Mouse (Mus musculus) right cerebral cortex, postnatal 4 days (tissue): ENCODE measurements around the gene Gm17387.

ENCODE experiments used
- DNase-seq: peaks from one replicate; pipeline ENCODE4 v3.0.0-alpha.2; 2022

Gene Gm17387

GRCm38 (mm10) chr7:141048226-141049218 lies 19.6 kb downstream of the Gm17387 start:
- DNase-seq: peak; percentile 97

- DNase-seq: no peak
These were observed 20.4 kb downstream of the Gm17387 start for GRCm38 (mm10) chr7:141049326-141049725.

DNA sequence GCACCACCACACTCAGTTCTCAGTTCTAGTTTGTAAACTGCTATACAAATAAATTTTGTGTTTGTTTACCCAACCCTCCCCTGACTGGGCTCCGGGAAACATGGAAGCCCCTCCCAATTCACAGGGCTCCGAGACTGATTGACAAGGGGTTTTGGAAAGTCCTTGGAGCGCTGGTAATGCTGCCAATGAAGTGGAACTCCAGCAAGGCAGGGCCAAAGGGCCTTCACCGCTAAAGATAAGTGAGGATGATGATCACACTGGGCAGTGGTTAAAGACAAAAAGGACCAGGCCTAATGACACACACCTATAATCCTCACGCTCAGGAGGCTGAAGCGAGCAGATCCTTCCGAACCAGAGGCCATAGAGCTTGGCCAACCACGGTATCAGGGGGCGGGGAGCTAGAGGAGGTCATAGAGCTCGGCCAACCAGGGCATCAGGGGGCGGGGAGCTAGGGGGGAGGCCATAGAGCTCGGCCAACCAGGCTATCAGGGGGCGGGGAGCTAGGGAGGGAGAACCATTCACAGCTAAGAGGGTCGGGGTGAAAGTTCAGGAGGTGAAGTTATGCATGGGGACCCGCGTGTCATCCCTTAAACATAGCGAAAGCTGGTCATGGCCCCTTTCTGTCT lies 22.2 kb downstream of the Gm17387 start:
- no peak for DNase-seq

- DNase-seq: no peak
These were observed 23.1 kb downstream of the Gm17387 start for GRCm38 (mm10) chr7:141052016-141052415.

DNA sequence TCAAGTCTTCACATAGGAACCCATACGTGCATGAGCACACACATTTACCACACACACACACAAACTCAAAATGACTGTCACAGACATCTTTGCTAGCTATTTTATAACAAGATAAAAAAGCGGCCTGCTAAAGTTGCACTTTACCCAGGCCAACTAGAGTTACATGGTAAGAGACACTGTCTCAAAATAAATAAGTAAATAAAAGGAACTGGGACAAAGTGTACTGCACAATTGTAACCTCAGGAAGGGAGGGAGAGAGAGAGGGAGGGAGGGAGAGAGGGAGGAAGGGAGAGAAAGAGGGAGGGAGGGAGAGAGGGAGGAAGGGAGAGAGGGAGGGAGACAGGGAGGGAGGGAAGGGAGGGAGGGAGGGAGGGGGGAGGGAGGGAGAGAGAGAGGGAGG lies 23.5 kb downstream of the Gm17387 start:
- DNase-seq: no peak

DNA sequence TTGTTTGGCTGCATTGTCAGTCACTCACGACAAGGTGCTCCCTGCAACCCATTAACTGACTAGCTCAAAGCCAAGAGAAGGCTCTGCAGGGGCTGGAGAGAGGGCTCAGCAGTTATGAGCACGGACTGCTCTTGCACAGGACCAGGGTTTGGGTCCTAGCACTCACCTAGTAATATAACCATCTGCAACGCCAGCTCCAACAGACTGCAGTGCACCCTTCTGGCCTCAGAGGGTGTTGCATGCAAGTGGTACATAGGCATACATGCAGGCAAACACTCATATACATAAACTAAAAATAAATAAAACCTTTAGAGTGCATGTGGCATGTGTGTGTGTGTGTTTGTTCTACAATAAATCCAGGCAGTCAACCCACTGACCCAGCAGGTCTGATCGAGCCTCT lies 26.9 kb downstream of the Gm17387 start:
- no peak for DNase-seq

DNA sequence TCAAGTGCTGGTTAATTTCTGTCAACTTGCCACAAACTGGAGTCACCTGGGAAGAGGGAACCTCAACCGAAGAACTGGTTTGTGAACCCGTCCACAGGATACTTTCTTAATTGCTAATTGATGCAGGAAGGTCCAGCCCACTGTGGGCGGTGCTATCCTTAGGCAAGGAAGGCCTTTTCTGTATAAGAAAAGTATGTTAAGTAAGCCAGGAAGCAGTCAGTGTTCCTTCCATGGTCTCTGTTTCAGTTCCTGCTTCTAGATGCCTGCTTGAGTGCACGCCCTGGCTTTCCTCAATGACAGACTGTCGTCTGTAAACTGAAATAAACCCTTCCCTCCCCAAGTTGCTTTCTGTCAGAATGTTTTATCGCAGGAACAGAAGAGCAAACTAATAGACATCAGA lies 28.0 kb downstream of the Gm17387 start:
- DNase-seq: no peak

- no peak for DNase-seq
These were observed 28.6 kb downstream of the Gm17387 start for GRCm38 (mm10) chr7:141057541-141057940.

DNA sequence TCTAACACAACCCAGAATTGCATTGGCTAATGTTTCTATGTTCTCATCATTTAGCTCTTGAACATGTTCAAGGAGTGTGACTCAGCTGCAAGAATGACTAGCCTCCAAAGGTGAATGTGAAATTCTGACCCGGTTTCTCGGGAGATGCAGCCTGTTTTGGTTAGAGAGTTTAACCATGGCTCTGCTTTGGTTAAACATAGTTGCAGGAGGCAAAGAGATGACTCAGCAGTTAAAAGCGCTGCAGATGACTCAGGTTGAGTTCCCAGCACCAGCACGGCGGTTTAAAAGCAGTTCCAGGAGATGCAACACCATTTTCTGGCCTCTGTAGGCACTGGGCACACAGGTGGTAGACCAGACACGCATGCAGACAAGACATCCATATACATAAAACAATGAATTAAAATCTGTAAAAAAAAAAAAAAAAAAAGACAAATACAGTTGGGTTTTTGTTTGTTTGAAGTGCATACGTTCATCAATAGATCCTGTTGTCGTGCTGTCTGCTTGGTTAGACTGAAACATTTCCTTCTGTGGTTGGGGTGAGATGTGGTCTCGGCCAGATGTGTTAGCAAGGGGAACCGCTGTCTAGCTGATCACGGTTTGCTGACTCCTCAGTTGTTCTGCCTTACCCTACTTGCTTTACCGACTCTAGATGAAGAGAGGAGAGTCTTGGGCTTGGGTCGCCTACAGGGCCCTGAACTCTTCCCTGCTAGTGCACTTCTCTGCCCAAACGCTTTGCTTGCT lies 29.8 kb downstream of the Gm17387 start:
- no peak for DNase-seq

- no peak for DNase-seq
These were observed 31.0 kb downstream of the Gm17387 start for GRCm38 (mm10) chr7:141059929-141060328.

DNA sequence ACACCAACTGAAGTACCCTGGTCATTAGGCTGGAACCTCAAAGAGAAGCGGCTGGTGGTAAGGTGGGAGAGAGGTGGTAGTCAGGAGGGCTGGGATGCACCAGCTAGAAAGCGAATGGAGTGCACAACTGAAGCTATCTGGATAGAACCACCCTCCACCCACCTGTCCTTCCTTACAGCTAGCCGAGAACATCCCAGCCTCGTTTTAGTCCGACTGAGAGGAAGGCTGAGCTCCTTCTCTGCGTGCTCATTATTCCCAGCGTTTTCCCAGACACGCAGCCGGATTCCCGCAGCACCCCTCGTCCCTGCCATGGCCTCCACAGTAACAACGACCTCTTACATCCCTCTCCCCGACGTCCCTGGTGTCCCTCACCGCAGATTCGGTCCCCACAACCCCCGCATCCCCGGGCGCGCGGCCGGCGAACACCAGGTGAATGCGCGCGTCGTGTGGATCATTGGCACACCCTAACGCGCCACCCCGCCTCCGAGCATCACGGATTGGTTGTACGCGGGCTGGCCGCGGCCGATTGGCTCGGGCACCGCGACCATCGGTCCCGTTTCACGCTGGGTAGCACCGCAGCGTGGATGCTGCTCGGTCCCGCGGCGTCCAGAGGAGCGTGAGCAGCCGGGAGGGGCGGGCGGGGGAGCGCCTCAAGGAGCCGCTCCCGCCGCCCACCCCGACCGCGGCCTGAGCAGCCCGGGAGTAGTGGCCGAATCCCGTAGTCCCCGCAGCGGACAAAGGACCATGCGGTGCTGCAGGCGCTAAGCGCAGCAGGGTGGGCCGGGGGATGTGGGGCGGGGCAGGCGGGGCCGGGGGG lies 31.7 kb downstream of the Gm17387 start, which contains the start of gene B4galnt4:
Gene B4galnt4 (plus strand): TSS at position 679 of the 817 bp plus-strand sequence.
- peak; percentile 92 for DNase-seq

DNA sequence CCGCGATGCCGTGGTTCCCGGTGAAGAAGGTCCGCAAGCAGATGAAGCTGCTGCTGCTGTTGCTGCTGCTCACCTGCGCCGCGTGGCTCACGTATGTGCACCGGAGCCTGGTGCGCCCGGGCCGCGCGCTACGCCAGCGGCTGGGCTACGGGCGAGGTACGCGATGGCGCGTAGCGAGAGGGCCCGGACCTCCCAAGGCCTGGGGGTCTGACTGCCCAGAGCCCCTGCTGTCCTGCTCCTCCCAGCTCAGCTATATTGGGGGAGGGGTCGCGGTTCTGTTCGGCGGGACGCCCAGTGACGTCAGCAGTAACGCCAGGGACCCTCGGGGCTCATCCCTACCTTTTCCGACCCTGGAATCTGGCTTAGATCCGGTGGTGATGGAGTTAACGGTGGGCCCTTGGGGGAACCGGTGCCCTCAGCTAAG lies 32.4 kb downstream of the Gm17387 start:
- DNase-seq: peak; percentile 62

GRCm38 (mm10) chr7:141062525-141062924 lies 33.6 kb downstream of the Gm17387 start:
- no peak for DNase-seq

DNA sequence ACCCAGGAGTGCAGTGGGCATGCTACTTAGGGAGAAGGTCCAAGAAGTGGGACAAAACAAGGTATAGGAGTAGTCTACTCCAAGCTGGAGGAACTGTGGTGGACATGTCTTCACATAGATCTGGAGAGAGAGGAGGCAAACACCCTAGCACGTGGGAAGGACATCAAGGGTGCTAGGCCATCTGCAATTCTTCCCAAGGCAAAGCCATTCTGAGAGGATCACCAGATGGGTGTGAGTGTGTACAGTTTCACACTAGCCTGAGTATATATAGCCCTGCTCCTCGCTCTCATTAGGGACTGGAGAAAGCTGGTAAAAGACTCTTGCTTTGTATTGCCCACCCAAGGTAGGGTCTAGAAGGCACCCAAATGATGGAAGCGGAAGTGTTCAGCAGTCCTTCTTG lies 34.4 kb downstream of the Gm17387 start:
- DNase-seq: no peak

DNA sequence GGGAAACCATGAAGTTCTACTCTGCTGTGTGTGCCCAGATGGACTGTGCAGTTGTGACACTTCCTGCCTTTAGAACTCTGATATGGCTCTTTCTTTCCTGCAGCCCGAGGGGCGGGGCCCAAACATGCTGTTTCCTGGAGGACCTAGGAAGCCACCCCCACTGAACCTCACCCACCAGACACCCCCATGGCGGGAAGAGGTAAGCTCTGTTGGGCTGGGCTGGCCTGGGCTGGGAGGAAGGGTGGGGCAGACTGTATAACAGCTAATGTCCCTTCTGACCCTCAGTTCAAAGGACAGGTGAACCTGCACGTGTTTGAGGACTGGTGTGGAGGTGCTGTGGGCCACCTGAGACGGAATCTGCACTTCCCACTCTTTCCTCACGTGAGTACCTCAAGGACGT lies 35.2 kb downstream of the Gm17387 start:
- no peak for DNase-seq

- DNase-seq: no peak
These were observed 35.6 kb downstream of the Gm17387 start for GRCm38 (mm10) chr7:141064576-141064975.

DNA sequence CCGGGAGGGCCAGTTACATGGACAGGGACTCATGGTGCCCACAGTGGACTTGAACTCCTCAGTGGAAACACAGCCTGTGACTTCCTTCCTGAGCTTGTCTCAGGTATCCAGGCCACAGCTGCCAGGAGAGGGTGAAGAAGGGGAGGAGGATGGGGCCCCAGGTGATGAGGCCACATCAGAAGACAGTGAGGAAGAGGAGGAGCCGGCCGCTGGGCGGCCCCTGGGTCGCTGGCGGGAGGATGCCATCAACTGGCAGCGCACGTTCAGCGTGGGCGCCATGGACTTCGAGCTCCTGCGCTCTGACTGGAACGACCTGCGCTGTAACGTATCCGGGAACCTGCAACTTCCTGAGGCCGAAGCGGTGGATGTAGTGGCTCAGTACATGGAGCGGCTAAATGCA lies 39.4 kb downstream of the Gm17387 start:
- no peak for DNase-seq

DNA sequence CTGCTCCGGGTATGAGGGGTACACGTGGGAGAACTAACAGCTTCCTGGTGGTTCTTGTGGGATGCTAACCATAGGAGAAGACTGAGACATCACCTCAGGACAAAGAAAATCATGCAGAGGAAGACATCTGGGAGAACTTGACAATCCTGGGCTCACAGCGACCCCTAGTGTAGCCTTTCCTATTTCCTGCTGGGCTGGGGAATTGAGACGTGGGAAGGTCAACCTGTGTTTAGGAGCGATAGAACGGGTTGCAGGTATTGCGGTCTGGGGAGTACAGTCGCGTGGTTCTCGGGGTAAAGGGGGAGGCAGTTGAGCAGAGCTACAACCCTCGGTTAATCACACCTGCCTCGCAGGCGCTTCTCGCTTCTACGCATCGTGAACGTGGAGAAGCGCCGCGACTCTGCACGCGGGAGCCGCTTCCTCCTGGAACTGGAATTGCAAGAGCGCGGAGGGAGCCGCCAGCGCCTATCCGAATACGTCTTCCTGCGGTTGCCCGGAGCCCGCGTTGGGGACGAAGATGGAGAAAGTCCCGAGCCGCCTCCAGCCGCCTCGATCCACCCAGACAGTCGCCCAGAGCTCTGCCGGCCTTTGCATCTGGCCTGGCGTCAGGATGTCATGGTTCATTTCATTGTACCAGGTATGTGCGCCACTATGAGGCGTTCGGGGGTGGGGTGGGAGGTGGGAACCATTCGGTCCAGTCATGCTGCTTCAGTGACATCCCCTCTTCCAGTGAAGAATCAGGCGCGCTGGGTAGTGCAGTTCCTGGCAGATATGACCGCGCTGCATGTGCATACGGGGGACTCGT lies 41.3 kb downstream of the Gm17387 start:
- peak; percentile 83 for DNase-seq

GRCm38 (mm10) chr7:141072017-141072745 lies 43.2 kb downstream of the Gm17387 start:
- no peak for DNase-seq

DNA sequence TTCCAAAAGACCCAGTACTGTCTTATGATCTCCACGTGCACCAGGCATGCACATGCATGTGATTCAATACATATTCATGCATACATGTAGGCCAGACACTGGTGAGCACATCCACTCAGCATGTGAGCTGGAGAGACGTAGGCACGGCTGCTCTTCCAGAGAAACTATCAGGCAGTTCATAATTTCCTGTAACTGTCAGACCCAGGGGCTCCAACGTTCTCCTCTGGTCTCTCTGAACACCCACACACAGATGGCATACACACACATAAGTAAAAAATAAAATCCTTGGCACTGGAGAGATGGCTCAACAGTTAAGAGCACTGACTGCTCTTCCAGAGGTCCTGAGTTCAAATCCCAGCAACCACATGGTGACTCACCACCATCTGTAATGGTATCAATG lies 44.9 kb downstream of the Gm17387 start:
- DNase-seq: no peak

DNA sequence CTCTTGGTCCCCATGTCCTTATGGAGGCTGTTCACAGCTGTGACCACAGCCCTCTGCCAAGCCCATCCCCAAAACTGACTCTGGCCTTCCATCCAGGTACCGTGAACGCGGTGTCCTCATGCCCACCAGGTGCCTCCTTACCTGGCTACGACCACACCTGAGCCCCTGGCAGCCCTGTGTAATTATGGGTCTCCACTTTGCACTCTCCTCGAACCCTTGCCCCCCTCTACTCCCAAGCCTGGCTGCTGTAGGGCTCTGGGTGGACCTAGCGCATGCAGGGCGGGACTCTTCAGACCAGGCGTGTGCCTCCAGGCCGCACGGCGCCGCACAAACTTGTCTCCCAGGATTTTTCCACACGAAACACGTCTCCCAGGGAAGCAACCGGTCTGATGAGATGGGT lies 48.9 kb downstream of the Gm17387 start, which contains the start of gene Pkp3:
Gene Pkp3 (plus strand): TSS at position 378 of the 400 bp plus-strand sequence.
- DNase-seq: no peak
